Comparison of ENCODE assay signal across 8 mouse cellular contexts in the genomic region with DNA sequence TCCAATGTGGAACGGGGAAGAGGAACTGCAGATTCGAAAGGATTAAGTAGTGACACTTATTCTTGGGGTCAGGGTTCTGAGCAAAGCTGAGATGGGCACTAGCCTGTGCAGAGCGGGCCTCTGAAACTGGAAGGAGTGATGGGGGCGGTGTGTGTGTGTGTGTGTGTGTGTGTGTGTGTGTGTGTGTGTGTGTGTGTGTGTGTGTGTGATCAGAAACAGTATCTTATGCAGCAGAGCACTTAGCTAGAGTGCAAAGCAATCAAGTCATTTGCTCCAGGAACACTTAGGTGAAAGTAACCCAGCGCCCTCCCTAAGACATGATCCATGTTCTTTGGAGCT. TPM values are rescaled to one million over a fixed set of nuclear protein-coding genes. Genes with fewer than 3 reads are reported as not detected.
DNase-seq lines count a peak whose midpoint lies in the region; ATAC-seq and TF ChIP-seq lines count a peak whose summit lies in the region.

No protein-coding gene starts in this region.

- H3K27me3 ChIP-seq in thymus, adult 2 months (ENCODE audit: control insufficient read depth, insufficient read depth, low read length) = peaks cover 4% of the 10 kb centered on the region; the same call in 1 of the 2 replicates
- no peaks in the 10 kb centered on the region for H3K27me3 ChIP-seq in hindbrain, embryonic 11.5 days (ENCODE audit: control insufficient read depth, insufficient read depth, low read length)
- H3K27me3 ChIP-seq in midbrain, embryonic 10.5 days (ENCODE audit: low read depth, poor library complexity, severe bottlenecking) = no peaks in the 10 kb centered on the region

- peak overlapping the region; percentile 88 for H3K9ac ChIP-seq in hindbrain, embryonic 11.5 days (ENCODE audit: low read depth, low read length)

- peaks cover 4% of the 10 kb centered on the region for H3K4me1 ChIP-seq in thymus, adult 2 months (replicated peaks; ENCODE audit: control insufficient read depth, insufficient read depth, low read length)
- no peaks in the 10 kb centered on the region for H3K4me1 ChIP-seq in hindbrain, embryonic 11.5 days (replicated peaks; ENCODE audit: control insufficient read depth, insufficient read depth, low read length)
- peaks cover 22% of the 10 kb centered on the region for H3K4me1 ChIP-seq in midbrain, embryonic 10.5 days

- H3K27ac ChIP-seq in thymus, adult 2 months (ENCODE audit: control insufficient read depth, insufficient read depth, low read length) = no peak overlapping the region
- H3K27ac ChIP-seq in hindbrain, embryonic 11.5 days (ENCODE audit: low read depth, low read length) = no peak overlapping the region; the same call in 1 of the 2 replicates
- peak overlapping the region; percentile 94 for H3K27ac ChIP-seq in midbrain, embryonic 10.5 days (replicated peaks)

- 31% methylated on average over 5 of the region's 5 CpGs for WGBS in thymus, adult 2 months
- 17% methylated on average over 4 of the region's 5 CpGs for WGBS in hindbrain, embryonic 11.5 days
- WGBS in midbrain, embryonic 10.5 days = 13% methylated on average over 5 of the region's 5 CpGs

- TF ChIP-seq POLR2A in thymus, adult 2 months (IDR thresholded peaks at IDR 0.05; ENCODE audit: control insufficient read depth, extremely low read depth, insufficient read depth, low read length, poor library complexity) = no peak

- DNase-seq in gastrocnemius, postnatal 10 days = peak; percentile 22
- no peak for DNase-seq in gastrocnemius, postnatal 4 days (ENCODE audit: low spot score in 2 of 2)
- peak; percentile 7 for DNase-seq in thymus, adult 2 months
- no peak for DNase-seq in thymus, adult 18-20 months
- DNase-seq in hindbrain, embryonic 11.5 days (ENCODE audit: low spot score) = no peak
- DNase-seq in midbrain, embryonic 10.5 days (ENCODE audit: low spot score) = no peak
- no peak for DNase-seq in testis, postnatal 10 days (ENCODE audit: low spot score)

- no peaks in the 10 kb centered on the region for H3K36me3 ChIP-seq in thymus, adult 2 months (ENCODE audit: control insufficient read depth, insufficient read depth, low read length)
- no peaks in the 10 kb centered on the region for H3K36me3 ChIP-seq in hindbrain, embryonic 11.5 days (ENCODE audit: control insufficient read depth, insufficient read depth, low read length)
- H3K36me3 ChIP-seq in midbrain, embryonic 10.5 days = no peaks in the 10 kb centered on the region

- TF ChIP-seq CTCF in thymus, adult 2 months (IDR thresholded peaks at IDR 0.05; ENCODE audit: borderline replicate concordance, control insufficient read depth, extremely low read depth, insufficient read depth, low read length, poor library complexity) = no peak

- peak overlapping the region; percentile 84 for H3K4me2 ChIP-seq in hindbrain, embryonic 11.5 days (replicated peaks; ENCODE audit: low read depth, low read length)

- peak overlapping the region; percentile 93 for H3K4me3 ChIP-seq in thymus, adult 2 months (ENCODE audit: control insufficient read depth, insufficient read depth, low read length)
- peak overlapping the region; percentile 89 for H3K4me3 ChIP-seq in hindbrain, embryonic 11.5 days (ENCODE audit: low read depth, low read length)
- H3K4me3 ChIP-seq in midbrain, embryonic 10.5 days = peak overlapping the region; percentile 92

- no peak for ATAC-seq in hindbrain, embryonic 11.5 days (ENCODE audit: low FRiP score)
- ATAC-seq in monocyte, adult 5-6 weeks (replicated peaks; ENCODE audit: insufficient number of reproducible peaks, low FRiP score, low TSS enrichment, poor library complexity, severe bottlenecking) = no peak

- no peaks in the 10 kb centered on the region for H3K9me3 ChIP-seq in hindbrain, embryonic 11.5 days (ENCODE audit: control insufficient read depth, low read length)
- H3K9me3 ChIP-seq in midbrain, embryonic 10.5 days (replicated peaks) = no peaks in the 10 kb centered on the region

RNA-seq across cellular contexts. Expression of gene Ppp3ca, which starts 2.0 kb away (rescaled TPM):
- total RNA-seq in gastrocnemius, postnatal 10 days (2021) = 100 to 1,000 TPM; 161 to 166 TPM
- total RNA-seq in gastrocnemius, postnatal 4 days (2021) = 100 to 1,000 TPM; 114 to 125 TPM
- polyA plus RNA-seq in thymus, adult 2 months (2012; rRNA removed) = 5.6 and 12.3 TPM in 2 replicates
- polyA plus RNA-seq in hindbrain, embryonic 11.5 days (2014; fragmentation: Nextera tagmentation; extraction: Ambion mirVana) = 70.9 and 71.9 TPM in 2 replicates
- polyA plus RNA-seq in midbrain, embryonic 10.5 days (2016; fragmentation: Nextera tagmentation; extraction: Ambion mirVana) = 30.0 and 36.8 TPM in 2 replicates
- total RNA-seq in monocyte, adult 5-6 weeks (2017) = 87.7 to 108 TPM (median 93.6 TPM) in 3 replicates

Comparison
In these comparisons a context has a peak if more than half of its experiments do, and no peak if none do; other contexts are left out.
1. DNase-seq: peak in gastrocnemius, postnatal 10 days (single experiment) and thymus, adult 2 months (single experiment); none in gastrocnemius, postnatal 4 days (0 of 2), thymus, adult 18-20 months (0 of 2), hindbrain, embryonic 11.5 days (single experiment), midbrain, embryonic 10.5 days (single experiment) and testis, postnatal 10 days (single experiment).
2. Peak in every context shown above with its lines, with median percentiles within 50 percentile points of each other: H3K4me3 ChIP-seq.